Mouse (Mus musculus): ENCODE data around the gene Snx20.
A peak's percentile ranks its signal among the peaks of the same experiment; 100 is the strongest.
"Not testable (repeated sequence)": the region's sequence is repeated elsewhere in the genome, so short reads cannot be mapped to it uniquely, and the experiment has no call there.

The Snx20 gene

GRCm38 (mm10) chr8:88635474-88636397 is at the start of gene Snx20:
Gene Snx20, minus strand, starts transcription at chr8:88636128.
- no peak for DNase-seq

GRCm38 (mm10) chr8:88683656-88684289 is 47.8 kb upstream of the Snx20 start:
- no peak for DNase-seq

GRCm38 (mm10) chr8:88681046-88681445 is 45.1 kb upstream of the Snx20 start:
- DNase-seq: peak; percentile 37

GRCm38 (mm10) chr8:88680566-88680965 is 44.6 kb upstream of the Snx20 start:
- peak; percentile 39 for DNase-seq

GRCm38 (mm10) chr8:88677071-88677470 is 41.1 kb upstream of the Snx20 start:
- DNase-seq: no peak

GRCm38 (mm10) chr8:88675372-88676165 is 39.6 kb upstream of the Snx20 start:
- DNase-seq: no peak

GRCm38 (mm10) chr8:88673859-88674258 is 37.9 kb upstream of the Snx20 start:
- no peak for DNase-seq

- peak; percentile 29 for DNase-seq
Measured at GRCm38 (mm10) chr8:88671575-88671974, 35.6 kb upstream of the Snx20 start.

- no peak for DNase-seq
Measured at GRCm38 (mm10) chr8:88670782-88671181, 34.9 kb upstream of the Snx20 start.

- DNase-seq: peak; percentile 59
Measured at GRCm38 (mm10) chr8:88668400-88669086, 32.6 kb upstream of the Snx20 start.

GRCm38 (mm10) chr8:88666435-88666834 is 30.5 kb upstream of the Snx20 start:
- DNase-seq: no peak

- DNase-seq: no peak
Measured at GRCm38 (mm10) chr8:88664947-88665346, 29.0 kb upstream of the Snx20 start.

GRCm38 (mm10) chr8:88664121-88664520 is 28.2 kb upstream of the Snx20 start:
- no peak for DNase-seq

GRCm38 (mm10) chr8:88662401-88662821 is 26.5 kb upstream of the Snx20 start:
- no peak for DNase-seq

GRCm38 (mm10) chr8:88659873-88660272 is 23.9 kb upstream of the Snx20 start:
- no peak for DNase-seq

GRCm38 (mm10) chr8:88655334-88655733 is 19.4 kb upstream of the Snx20 start:
- DNase-seq: peak; percentile 76

GRCm38 (mm10) chr8:88651122-88651521 is 15.2 kb upstream of the Snx20 start:
- DNase-seq: not testable (repeated sequence)

GRCm38 (mm10) chr8:88650016-88650708 is 14.2 kb upstream of the Snx20 start:
- DNase-seq: no peak

- DNase-seq: no peak
Measured at GRCm38 (mm10) chr8:88648322-88648721, 12.4 kb upstream of the Snx20 start.

GRCm38 (mm10) chr8:88646837-88647778 is 11.2 kb upstream of the Snx20 start, which contains the start of gene Nod2:
Gene Nod2, plus strand, starts transcription at chr8:88647315.
- peak; percentile 53 for DNase-seq

All from right cerebral cortex, adult 18-20 months (tissue).